Mouse (Mus musculus) granulocyte monocyte progenitor cell, adult 5-6 weeks (primary cell): ENCODE results near the gene Sec61a1. TPM values are rescaled to one million over a fixed set of nuclear protein-coding genes. Genes with fewer than 3 reads are reported as not detected.

Experiments used
- ATAC-seq: replicated peaks from 2 replicates; pipeline ENCODE4 v1.8.0; 2016; ENCODE audit warnings: mild to moderate bottlenecking, moderate TSS enrichment, inconsistent platforms; ENCODE audit not compliant: poor library complexity, severe bottlenecking
- total RNA-seq, 2 experiments: library from RNA; stranded (forward) in 1 of 2; stranded (reverse) in 1 of 2; fragments of 200-712, 200-1000 nt in 1 of 2; fragments of >200 nt in 1 of 2; fragmentation: Nextera tagmentation in 1 of 2; gene quantifications; 2 replicates each; pipeline ENCODE4 v1.2.3; 2014 to 2017

Sec61a1 gene
- 221 and 234 TPM in 2 replicates for total RNA-seq (2014; fragmentation: Nextera tagmentation)
- total RNA-seq (2017) = 228 and 244 TPM in 2 replicates

DNA sequence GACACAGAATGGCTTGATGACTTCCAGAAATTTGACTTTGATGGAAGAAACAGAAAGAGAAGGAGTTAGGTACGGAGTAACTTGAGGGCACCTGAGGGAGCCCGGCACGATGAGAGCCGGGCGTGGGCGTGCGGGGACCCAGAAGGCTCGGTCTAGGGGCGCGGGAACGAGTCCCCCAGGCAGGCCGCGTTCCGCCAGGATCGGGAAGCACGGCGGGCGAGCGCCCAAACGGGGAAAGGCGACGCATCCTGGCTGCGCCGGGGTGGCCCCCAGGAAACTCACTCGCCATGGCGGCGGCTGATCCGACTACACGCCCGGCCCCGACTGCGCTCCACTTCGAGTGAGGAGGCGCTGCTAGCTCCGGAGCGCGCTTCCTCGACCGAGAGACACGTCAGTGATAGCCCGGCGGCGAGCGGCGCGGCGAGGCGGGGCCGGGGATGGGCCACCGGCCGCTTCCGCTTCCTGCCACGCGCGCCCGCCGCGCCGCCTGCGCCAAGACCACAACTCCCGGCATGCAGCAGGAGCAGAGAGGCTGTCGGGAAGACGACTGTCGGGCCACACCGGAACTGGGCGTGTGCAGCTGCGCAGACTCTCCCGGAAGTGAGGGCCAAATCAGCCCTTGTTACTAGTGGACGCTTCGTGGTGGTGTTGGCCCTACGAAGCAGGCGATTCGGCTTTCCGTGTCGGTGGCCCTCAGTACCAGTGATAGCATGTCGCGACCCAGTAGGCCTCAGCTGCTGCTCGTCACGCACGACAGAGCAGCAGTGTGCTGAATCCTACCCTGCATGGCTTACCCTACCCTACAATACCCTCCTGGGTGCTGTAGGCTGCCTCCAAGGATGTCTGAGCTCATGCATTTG, at the start of gene Sec61a1:
Gene Sec61a1 (minus strand): TSS at position 502 of the 860 bp plus-strand sequence.
- ATAC-seq = peak; percentile 88

DNA sequence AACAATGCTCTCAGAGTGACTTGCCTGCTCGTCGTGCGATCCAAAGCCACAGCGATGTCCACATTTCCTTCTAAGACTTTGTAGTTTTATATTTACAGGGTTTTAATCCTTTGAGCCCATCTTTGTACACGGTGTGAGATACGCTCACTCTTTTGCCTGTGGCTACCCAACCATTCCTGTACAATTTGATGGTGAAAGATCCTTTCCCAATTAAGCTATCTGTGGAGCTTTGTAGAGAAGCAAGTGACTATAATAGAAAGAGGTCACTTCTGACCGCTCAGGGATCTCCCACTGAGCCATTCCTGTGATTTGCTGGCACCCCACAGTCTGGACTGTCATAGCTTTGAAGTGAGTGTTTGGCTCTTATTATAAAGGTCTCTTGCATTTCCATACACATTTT, 48.0 kb upstream of the Sec61a1 start:
- ATAC-seq = no peak

DNA sequence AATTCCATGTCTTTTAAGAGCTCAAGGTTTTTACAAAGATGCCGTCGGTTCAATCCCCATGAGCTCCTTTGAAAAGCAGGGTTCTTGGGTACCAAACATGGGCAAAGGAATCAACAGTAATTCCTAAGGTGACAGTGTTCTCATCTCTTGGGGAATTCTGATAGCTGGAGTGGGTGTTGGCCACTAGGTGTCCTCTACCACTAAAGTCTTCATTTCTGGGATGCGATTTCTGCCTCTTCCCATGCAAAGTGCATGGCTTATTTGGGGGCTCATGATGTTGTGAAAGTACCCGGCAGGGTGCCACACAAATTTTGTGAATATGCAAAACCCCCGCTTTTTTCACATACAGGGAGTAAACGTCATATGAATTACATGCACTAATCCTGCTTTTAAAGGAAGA, 46.3 kb upstream of the Sec61a1 start:
- no peak for ATAC-seq

DNA sequence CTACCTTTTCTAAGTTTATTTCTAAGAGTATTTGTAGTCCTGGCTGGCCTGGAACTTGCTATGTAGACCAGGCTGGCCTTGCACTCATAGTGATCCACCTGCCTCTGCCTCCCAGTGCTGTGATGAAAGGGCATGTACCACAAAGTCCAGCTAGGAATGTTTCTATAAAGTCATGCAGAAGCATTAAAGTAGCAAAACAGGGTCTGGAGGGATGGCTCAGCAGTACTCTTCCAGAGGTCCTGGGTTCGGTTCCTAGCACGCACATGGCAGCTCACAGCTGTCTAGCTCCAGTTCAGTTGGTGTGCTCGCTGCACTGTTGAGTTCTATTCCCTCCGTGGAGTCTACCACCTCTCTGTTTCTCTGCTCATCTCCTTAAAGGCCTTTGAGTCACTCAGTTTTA, 41.5 kb upstream of the Sec61a1 start:
- no peak for ATAC-seq

DNA sequence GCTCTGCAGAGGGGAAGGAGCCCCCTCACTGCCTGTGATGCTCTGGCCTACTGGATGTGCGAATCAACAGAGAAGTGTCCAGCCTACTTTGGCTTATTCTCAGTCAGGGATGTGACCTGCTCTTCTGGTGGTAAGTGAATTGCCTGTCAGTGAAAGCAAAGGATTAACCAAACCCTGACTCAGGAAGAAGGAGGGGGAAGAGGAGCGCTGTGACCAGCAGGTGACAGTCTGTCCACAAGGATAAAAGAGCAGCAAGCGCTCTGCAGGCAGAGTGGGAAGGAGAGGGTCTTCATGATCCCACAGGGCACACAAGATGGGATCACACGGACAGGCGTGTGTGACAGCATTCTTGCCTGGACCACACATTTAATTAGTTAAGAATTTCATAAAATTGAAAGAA, 41.0 kb upstream of the Sec61a1 start:
- no peak for ATAC-seq

DNA sequence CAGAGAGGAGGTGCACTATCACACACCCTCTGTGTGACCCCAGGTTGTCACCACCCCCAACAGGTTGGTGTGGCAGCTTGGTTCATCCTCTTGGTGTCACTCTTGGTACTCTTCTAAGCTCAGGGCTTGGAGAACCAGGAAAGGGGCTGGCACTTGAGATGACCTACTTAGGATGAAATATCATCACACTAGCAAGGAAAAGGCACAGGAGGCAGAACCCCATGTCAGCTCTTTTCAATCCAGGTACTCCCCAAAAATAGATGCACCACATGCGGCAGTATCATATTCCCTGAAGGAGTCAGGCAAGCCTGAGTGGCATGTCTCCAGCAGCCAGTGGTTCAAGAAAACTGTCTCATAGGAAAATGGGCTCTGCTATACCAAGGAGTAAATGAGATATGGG, 39.4 kb upstream of the Sec61a1 start:
- ATAC-seq = no peak

DNA sequence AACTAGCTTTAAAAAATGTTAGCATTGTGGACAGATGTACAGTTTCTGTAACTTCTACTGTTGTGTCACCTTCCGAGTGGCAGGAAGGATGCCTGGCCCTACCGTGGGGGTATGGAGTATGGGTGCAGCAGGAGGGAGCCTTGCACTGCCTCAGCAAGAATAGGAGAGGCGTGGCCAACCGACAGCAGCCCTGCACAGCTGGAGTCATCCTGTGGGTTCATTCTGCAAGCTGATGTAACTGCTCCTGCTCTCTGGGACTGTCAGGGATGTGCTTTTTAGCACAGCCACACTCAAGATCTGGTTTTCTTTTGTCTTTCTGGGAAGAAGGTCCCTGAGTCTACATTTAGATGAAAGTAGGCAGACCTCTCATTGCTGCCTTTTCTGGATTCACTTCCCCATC, 38.8 kb upstream of the Sec61a1 start:
- peak; percentile 42 for ATAC-seq

DNA sequence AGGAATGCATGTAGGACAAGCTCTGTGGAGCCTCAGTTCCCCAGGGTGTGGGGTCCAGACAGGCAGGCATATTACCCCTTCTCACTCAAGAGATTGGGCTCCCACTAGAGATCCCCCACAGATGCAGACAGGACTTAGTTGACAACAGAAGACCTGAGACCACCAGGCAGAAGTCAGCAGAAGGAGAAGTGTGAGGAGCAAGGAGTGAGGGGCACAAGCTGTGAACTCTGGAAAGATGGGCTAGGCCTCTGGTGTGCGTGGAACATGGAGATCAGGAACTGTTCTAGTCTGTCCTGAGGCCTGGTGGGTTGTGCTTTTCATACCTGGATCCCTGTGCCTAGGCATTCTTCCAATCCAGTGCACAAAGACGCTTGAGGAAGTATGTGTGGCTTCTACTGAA, 31.2 kb upstream of the Sec61a1 start:
- no peak for ATAC-seq

DNA sequence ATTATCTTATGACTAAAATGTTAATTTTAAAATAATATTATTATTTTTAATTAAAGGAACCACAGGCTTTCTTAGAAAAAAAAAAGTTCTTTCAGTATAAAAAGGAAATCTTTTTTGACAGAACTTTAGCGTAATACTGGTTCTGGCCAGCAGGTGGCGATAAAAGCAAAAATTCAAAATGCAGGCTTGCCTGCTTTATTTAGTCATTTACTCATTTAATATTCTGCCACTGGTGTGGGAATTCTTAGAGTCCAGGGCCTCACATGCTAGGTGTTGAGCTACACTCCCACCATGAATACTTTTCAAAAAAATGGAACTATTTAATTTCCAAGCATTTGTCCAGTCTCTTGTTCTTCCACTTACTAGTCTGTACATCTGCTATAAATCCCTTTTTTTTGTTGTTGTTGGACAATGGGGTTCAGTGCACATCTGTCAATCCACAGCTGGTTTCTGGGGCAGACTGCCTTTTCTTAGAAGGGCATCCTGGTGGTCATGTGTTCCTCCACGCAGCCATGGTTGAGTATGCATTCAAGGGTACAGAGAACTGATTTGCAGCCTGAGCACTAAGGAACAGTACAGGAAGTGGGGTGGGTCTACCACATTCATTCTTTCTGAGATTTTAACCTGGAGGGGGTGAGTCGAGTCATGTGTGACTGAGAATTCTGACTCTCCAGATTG, 30.6 kb upstream of the Sec61a1 start:
- no peak for ATAC-seq

DNA sequence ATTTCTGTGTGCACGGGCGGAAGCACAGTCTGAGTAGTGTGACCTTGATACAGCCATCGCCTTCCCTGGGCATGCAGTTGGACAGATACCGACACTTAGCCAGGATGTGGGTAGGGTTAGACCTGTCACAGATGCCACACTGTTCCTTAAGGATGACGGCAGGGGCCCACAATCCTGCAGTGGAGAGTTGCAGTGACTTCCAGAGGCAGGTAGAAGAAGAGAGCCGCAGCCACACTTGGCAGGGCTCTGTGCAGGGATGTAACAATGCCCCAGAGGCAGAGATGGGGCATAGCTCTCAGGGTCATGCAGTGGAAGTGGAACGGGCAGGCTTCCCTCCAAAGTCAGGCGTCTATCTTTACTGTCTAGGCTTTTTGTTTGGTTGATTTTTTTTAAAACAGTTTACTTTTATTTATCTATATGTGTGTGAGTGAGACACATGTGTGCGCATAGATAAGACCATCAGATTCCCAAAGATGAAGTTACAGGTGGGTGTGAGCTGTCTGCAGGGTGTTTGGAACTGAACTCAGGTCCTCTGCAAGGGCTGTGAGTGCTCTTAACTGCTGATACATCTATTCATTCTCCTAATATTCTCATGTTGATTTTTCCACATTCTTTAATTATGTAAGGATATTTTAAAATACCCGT, 29.8 kb upstream of the Sec61a1 start:
- ATAC-seq = no peak

DNA sequence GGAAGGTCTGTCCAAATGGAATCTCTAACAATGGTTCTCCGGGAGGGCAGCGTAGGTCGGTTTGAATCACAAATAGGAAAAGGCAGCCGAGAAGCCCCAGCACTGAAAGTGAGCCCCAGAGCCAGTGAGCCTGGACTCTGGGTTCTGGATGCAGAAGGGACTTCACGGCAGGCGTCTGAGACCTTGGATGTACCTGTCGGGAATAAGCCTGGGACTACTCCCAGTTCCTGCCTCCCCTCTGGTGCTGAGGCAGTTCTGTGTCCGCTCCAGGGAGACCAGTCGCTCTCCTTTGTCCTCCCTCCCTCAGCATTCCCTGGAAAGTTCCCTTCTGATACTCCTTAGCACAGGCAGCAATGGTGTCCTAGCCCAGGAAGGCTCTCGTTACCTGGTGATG, 26.7 kb upstream of the Sec61a1 start:
- ATAC-seq = no peak

DNA sequence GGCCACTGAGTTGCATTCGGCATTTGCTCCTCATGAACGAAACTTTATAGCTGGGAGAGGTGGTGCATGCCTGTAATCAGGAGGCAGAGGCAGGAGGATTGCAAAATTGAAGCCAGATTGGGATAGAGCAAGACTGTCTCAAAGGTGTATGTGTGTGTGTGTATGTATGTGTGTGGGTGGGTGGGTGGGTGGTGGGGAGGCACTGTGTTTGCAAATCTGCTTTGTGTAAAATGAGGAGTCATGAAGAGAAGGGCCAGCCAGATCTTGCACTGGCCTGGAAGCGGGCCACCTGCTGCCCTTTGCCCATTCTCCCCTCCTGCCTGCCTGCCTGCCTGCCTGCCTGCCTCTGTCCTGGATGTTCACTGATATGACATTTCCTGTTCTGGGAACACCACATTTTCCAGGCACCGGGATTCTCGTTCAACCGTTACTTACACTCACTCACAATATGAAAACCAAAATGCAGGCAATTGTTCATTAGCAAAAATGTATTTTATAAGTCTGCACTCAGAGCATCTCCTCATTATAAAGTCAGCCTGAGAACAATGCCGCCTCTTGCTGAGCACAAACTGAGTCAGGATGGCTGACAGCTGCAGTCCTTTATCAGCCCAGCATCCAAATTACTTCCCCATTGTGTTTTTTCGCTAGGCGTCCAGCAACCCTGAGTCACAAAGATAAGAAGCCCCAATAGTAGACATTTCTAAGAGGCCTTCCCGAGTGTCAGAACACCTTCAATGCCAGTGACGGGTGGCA, 26.1 kb upstream of the Sec61a1 start:
- no peak; the same call in 1 of the 2 replicates for ATAC-seq

DNA sequence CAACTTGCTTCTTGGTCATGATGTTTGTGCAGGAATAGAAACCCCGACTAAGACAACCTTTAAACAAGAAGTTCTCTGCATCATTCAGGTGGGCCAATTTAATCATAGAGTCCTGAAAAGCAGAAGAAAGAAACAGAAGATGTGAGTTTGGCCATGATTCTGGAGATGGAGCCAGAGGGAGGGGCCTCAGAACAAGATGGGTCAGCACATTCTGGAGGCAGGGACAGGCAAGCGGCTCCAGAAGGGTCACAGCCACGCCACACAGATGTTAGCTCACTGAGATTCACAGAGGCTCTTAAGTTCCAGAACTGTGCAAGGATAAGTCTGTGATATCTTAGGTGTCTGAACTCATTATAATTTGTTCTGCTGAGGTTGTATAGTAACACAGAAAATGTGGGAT, 25.5 kb upstream of the Sec61a1 start:
- no peak for ATAC-seq

DNA sequence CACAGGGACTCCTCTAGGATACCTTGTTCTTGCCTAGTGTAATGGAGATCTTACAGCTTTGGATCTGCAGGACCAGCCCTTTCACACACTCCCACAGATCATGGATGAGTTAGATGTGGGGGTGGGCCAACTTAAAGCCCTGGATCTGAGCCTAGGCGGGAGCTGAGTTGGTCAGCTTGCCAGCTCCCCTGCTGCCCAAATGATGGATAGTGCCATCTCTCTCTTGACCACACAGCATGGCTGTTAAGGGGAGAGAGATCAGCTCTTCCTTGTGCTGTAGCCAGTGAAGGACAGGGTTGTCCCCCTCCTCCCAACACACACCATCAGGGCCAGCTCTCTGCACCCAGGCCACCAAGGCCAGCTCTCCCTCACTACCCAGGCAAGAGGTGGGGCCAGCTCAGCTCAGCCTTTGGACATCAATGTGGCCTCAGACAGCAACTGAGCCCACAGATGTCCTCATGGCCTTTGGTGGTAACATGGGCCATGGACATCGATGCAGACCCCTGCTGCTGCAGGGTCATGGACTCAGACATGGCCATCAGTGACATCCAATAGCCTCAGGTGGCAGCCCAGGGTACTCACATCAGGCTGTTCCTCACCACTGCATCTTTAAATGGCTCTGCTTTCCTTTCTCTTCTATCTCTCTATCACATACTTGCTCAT, 21.5 kb upstream of the Sec61a1 start:
- no peak for ATAC-seq

DNA sequence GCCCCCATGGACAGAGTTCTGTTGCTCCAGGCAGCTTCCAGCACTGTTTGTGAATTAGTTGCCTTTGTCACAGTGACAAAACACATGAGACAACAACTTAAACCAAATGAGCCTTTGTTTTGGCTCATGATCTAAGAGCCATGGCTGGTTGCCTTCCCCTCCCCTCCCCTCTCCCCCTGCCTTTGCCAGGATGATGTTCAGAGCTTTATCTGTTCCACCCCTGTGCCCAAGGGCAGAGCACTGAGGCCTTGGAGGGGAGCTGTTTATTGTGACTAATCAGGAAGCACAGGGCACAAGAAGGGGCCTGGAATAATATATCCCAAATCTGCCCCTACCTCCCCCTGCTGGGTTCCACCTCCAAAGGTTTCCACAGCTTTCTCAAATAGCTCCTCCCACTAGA, 11.6 kb upstream of the Sec61a1 start:
- ATAC-seq = no peak

DNA sequence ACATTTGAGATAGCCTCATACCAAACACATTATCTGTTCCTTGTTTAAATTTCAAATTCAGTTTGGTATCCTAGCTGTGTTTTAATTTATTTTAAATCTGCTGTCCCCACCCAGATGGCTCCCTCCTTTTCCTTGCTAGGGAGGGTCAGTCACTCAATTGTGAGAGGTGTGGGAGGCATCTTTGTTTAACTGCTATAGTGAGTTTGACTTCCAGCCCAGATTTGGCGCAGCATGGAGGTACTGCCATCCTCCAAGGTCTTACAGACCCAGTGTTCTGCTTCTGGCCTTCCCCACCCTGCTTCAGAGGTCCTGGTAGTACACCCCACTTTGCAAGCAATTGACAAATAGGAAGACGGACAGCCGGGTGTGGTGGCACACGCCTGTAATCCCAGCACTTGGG, 5.4 kb upstream of the Sec61a1 start:
- no peak for ATAC-seq

DNA sequence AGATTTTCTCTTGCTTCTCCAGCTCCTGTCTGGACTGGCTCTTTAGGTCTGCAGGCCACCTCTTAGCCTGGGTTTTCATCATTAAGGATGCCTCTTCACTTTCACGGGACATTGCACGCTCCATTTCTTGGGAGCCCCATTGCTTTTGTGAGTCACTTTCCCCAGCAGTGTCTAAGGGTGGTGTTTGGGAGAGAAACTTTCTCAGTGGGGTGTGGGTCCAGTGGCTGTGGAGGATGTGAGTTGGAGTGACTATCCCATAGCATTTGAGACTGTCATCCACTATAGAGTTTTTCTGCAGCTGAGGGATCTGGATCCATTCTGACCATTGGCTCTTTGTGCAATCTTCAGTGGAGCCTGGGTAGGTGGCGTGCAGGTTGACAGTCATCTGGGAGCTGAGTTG, 4.7 kb upstream of the Sec61a1 start:
- no peak for ATAC-seq

DNA sequence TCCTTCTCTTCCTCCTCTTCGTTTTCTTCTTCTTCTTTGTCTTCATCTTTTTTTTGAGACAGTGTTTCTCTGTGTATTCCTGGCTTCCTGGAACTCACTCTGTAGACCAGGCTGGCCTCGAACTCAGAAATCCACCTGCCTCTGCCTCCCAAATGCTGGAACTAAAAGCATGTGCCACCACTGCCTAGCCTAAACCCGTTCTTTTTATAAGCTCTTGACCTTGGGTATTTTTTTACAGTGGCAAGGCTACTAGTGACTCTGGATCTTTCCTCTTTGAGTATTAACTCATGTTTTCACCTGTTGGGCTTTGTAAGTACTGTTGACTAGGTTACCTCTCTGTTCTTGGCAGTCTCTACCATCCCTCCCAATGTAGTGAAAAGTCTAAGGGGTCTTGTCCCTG, 4.3 kb upstream of the Sec61a1 start:
- ATAC-seq = no peak

DNA sequence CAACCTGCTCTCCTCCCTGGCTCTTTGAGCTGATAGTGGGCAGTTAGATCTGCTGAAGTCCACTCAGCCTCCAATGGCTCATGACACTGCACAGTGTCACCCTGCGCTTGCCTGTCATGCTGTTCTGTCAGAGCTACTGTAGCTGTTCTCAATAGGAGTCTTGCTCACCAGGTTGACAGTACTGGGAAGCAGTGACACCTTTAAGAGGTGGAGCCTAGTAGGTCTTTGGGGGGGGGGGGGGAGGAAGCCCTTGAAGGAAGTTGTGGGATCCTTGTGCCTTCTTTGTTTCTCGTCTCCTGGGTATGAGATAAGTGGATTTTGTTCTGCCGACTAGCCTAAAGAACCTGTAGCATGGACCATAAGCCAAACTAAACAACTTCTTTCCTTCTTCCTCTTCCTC, 3.9 kb upstream of the Sec61a1 start:
- peak; percentile 15 for ATAC-seq

DNA sequence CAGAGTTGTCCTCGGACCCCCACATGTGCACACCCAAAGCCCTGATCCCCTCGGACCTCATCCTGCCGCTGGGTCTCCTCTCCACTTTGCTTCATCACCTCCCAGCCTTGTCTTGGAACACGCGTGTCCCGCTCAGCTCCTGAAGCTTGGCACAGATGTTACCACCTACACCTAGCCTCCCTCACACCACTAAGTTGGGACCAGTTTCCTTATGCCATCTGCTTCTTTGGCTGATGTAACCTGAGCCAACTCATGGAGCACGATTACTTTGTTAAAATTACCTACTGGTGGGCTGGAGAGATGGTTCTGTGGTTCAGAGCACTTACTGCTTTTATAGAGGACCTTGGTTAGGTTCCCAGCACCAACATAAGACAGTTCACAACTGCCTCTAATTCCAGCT, 3.1 kb upstream of the Sec61a1 start:
- ATAC-seq = no peak
